Mouse (Mus musculus): Measurements from ENCODE around the gene Aktip. TPM values are rescaled to one million over a fixed set of nuclear protein-coding genes. Genes with fewer than 3 reads are reported as not detected.

Aktip gene
- polyA plus RNA-seq, 1 experiment from 2014 or later = 49.7 TPM

- no peak overlapping the region for H3K4me3 ChIP-seq
- 56% methylated on average over 6 of the region's 6 CpGs for WGBS
- no peak for DNase-seq (ENCODE audit: low spot score)
- no peaks in the 10 kb centered on the region for H3K9me3 ChIP-seq
- H3K27ac ChIP-seq = no peak overlapping the region
- peaks cover 24% of the 10 kb centered on the region for H3K36me3 ChIP-seq
- no peaks in the 10 kb centered on the region for H3K4me1 ChIP-seq
- no peaks in the 10 kb centered on the region for H3K27me3 ChIP-seq (ENCODE audit: insufficient read depth, poor library complexity, severe bottlenecking)
Measured at GRCm38 (mm10) chr8:91098106-91098505, 101.7 kb downstream of the Aktip start.

GRCm38 (mm10) chr8:91094135-91094534, 105.6 kb downstream of the Aktip start:
- H3K36me3 ChIP-seq = peaks cover 29% of the 10 kb centered on the region
- no peak overlapping the region for H3K4me3 ChIP-seq
- H3K27ac ChIP-seq = no peak overlapping the region
- WGBS = 88% methylated on average over 5 of the region's 5 CpGs
- no peak for DNase-seq (ENCODE audit: low spot score)
- H3K9me3 ChIP-seq = no peaks in the 10 kb centered on the region
- no peaks in the 10 kb centered on the region for H3K4me1 ChIP-seq
- no peaks in the 10 kb centered on the region for H3K27me3 ChIP-seq (ENCODE audit: insufficient read depth, poor library complexity, severe bottlenecking)

GRCm38 (mm10) chr8:91089601-91090000, 110.2 kb downstream of the Aktip start:
- DNase-seq (ENCODE audit: low spot score) = no peak
- no peaks in the 10 kb centered on the region for H3K27me3 ChIP-seq (ENCODE audit: insufficient read depth, poor library complexity, severe bottlenecking)
- no peak overlapping the region for H3K27ac ChIP-seq
- H3K4me1 ChIP-seq = no peaks in the 10 kb centered on the region
- 83% methylated on average over 2 of the region's 2 CpGs for WGBS
- peaks cover 26% of the 10 kb centered on the region for H3K36me3 ChIP-seq
- H3K4me3 ChIP-seq = no peak overlapping the region
- H3K9me3 ChIP-seq = no peaks in the 10 kb centered on the region

- no peak for DNase-seq (ENCODE audit: low spot score)
- Histone ChIP-seq H3K27ac (no peak overlapping the region), H3K4me3 (no peak overlapping the region), H3K36me3 (peaks cover 26% of the 10 kb centered on the region), H3K27me3 (ENCODE audit: insufficient read depth, poor library complexity, severe bottlenecking) (no peaks in the 10 kb centered on the region), H3K4me1 (no peaks in the 10 kb centered on the region), H3K9me3 (no peaks in the 10 kb centered on the region)
- WGBS = 91% methylated on average over 7 of the region's 7 CpGs
Measured at GRCm38 (mm10) chr8:91088452-91088851, 111.3 kb downstream of the Aktip start.

GRCm38 (mm10) chr8:91082428-91082827, 117.3 kb downstream of the Aktip start:
- Histone ChIP-seq H3K4me1 (no peaks in the 10 kb centered on the region), H3K36me3 (peaks cover 31% of the 10 kb centered on the region), H3K4me3 (no peak overlapping the region), H3K27ac (no peak overlapping the region), H3K27me3 (ENCODE audit: insufficient read depth, poor library complexity, severe bottlenecking) (no peaks in the 10 kb centered on the region), H3K9me3 (no peaks in the 10 kb centered on the region)
- no peak for DNase-seq (ENCODE audit: low spot score)
- WGBS = 88% methylated on average over 12 of the region's 12 CpGs

- DNase-seq (ENCODE audit: low spot score) = no peak
- Histone ChIP-seq H3K27me3 (ENCODE audit: insufficient read depth, poor library complexity, severe bottlenecking) (no peaks in the 10 kb centered on the region), H3K4me3 (no peak overlapping the region), H3K36me3 (peaks cover 29% of the 10 kb centered on the region), H3K9me3 (no peaks in the 10 kb centered on the region), H3K4me1 (no peaks in the 10 kb centered on the region), H3K27ac (no peak overlapping the region)
- 73% methylated on average over 7 of the region's 7 CpGs for WGBS
Measured at GRCm38 (mm10) chr8:91081911-91082310, 117.9 kb downstream of the Aktip start.

GRCm38 (mm10) chr8:91079678-91080077, 120.1 kb downstream of the Aktip start:
- Histone ChIP-seq H3K27me3 (ENCODE audit: insufficient read depth, poor library complexity, severe bottlenecking) (no peaks in the 10 kb centered on the region), H3K27ac (no peak overlapping the region), H3K4me3 (no peak overlapping the region), H3K9me3 (no peaks in the 10 kb centered on the region), H3K36me3 (peaks cover 21% of the 10 kb centered on the region), H3K4me1 (no peaks in the 10 kb centered on the region)
- WGBS = 97% methylated on average over 2 of the region's 2 CpGs
- DNase-seq (ENCODE audit: low spot score) = no peak

GRCm38 (mm10) chr8:91077077-91077867, 122.5 kb downstream of the Aktip start:
- H3K27me3 ChIP-seq (ENCODE audit: insufficient read depth, poor library complexity, severe bottlenecking) = no peaks in the 10 kb centered on the region
- 88% methylated on average over 12 of the region's 12 CpGs for WGBS
- H3K4me1 ChIP-seq = no peaks in the 10 kb centered on the region
- no peaks in the 10 kb centered on the region for H3K9me3 ChIP-seq
- DNase-seq (ENCODE audit: low spot score) = no peak
- no peak overlapping the region for H3K4me3 ChIP-seq
- peaks cover 21% of the 10 kb centered on the region for H3K36me3 ChIP-seq
- H3K27ac ChIP-seq = no peak overlapping the region

- H3K27ac ChIP-seq = peak overlapping the region; percentile 90
- peak; percentile 91 for DNase-seq (ENCODE audit: low spot score)
- WGBS = under 1% methylated on average over 34 of the region's 34 CpGs
Measured at GRCm38 (mm10) chr8:91070275-91070859, 129.4 kb downstream of the Aktip start.

GRCm38 (mm10) chr8:91069834-91070233, 129.9 kb downstream of the Aktip start, which contains the start of gene Rbl2:
Rbl2 (plus strand) TSS chr8:91070057.
- DNase-seq (ENCODE audit: low spot score) = peak; percentile 98
- 0% methylated on average over 25 of the region's 25 CpGs for WGBS
- Histone ChIP-seq H3K4me3 (peak within 1 kb of the TSS; percentile 92), H3K9me3 (no peaks in the 10 kb centered on the region), H3K36me3 (no peaks in the 10 kb centered on the region), H3K27me3 (ENCODE audit: insufficient read depth, poor library complexity, severe bottlenecking) (no peaks in the 10 kb centered on the region), H3K27ac (peak within 1 kb of the TSS; percentile 90), H3K4me1 (peaks cover 9% of the 10 kb centered on the region)

More at GRCm38 (mm10) chr8:91070275-91070859, 129.4 kb downstream of the Aktip start:
- Histone ChIP-seq H3K9me3 (no peaks in the 10 kb centered on the region), H3K4me1 (peaks cover 9% of the 10 kb centered on the region), H3K4me3 (peak overlapping the region; percentile 92), H3K36me3 (no peaks in the 10 kb centered on the region), H3K27me3 (ENCODE audit: insufficient read depth, poor library complexity, severe bottlenecking) (no peaks in the 10 kb centered on the region)

GRCm38 (mm10) chr8:91069407-91069806, 130.4 kb downstream of the Aktip start:
- WGBS = 10% methylated on average over 10 of the region's 10 CpGs
- no peak for DNase-seq (ENCODE audit: low spot score)
- Histone ChIP-seq H3K27ac (peak overlapping the region; percentile 60; the same call in 1 of the 2 replicates), H3K4me1 (peaks cover 9% of the 10 kb centered on the region), H3K27me3 (ENCODE audit: insufficient read depth, poor library complexity, severe bottlenecking) (no peaks in the 10 kb centered on the region), H3K4me3 (peak overlapping the region; percentile 92), H3K36me3 (no peaks in the 10 kb centered on the region), H3K9me3 (no peaks in the 10 kb centered on the region)

- no peaks in the 10 kb centered on the region for H3K36me3 ChIP-seq
- no peak for DNase-seq (ENCODE audit: low spot score)
- H3K4me3 ChIP-seq = no peak overlapping the region
- 81% methylated on average over 4 of the region's 4 CpGs for WGBS
- no peaks in the 10 kb centered on the region for H3K9me3 ChIP-seq
- peaks cover 6% of the 10 kb centered on the region for H3K4me1 ChIP-seq
- H3K27me3 ChIP-seq (ENCODE audit: insufficient read depth, poor library complexity, severe bottlenecking) = no peaks in the 10 kb centered on the region
- no peak overlapping the region for H3K27ac ChIP-seq
Measured at GRCm38 (mm10) chr8:91065179-91065578, 134.6 kb downstream of the Aktip start.
